Mouse (Mus musculus) hindbrain, embryonic 13.5 days (tissue): Measurements from ENCODE around the gene Zfand5. TPM values are rescaled to one million over a fixed set of nuclear protein-coding genes. Genes with fewer than 3 reads are reported as not detected.

ENCODE experiments used
- ATAC-seq: fragments of 200-750 bp; cut with Nextera tagmentation; 2 replicates; pipeline ENCODE4 v1.8.0; 2017; ENCODE audit warnings: moderate TSS enrichment; ENCODE audit not compliant: low FRiP score
- H3K27ac ChIP-seq: fragments of 300-500 bp; sonication (generic); 2 replicates; pipeline ENCODE4 v1.5.1; 2015; ENCODE audit warnings: inconsistent platforms, mild to moderate bottlenecking, moderate library complexity
- H3K27me3 ChIP-seq: fragments of 300-500 bp; sonication (generic); 2 replicates; pipeline ENCODE4 v1.6.1; 2015; ENCODE audit warnings: mild to moderate bottlenecking, inconsistent platforms
- H3K36me3 ChIP-seq: fragments of 300-500 bp; sonication (generic); 2 replicates; pipeline ENCODE4 v1.6.1; 2015; ENCODE audit warnings: mild to moderate bottlenecking, inconsistent platforms
- H3K4me1 ChIP-seq: fragments of 300-500 bp; sonication (generic); replicated peaks from 2 replicates; pipeline ENCODE4 v1.6.1; 2015; ENCODE audit warnings: inconsistent platforms
- H3K4me2 ChIP-seq: fragments of 300-500 bp; sonication (generic); 2 replicates; pipeline ENCODE4 v1.6.1; 2015; ENCODE audit warnings: inconsistent platforms, mild to moderate bottlenecking, moderate library complexity
- H3K4me3 ChIP-seq: fragments of 300-500 bp; sonication (generic); 2 replicates; pipeline ENCODE4 v1.5.1; 2015; ENCODE audit warnings: mild to moderate bottlenecking, inconsistent platforms
- H3K9ac ChIP-seq: fragments of 300-500 bp; sonication (generic); 2 replicates; pipeline ENCODE4 v1.6.1; 2015; ENCODE audit warnings: mild to moderate bottlenecking, inconsistent platforms
- H3K9me3 ChIP-seq: fragments of 300-500 bp; sonication (generic); 2 replicates; pipeline ENCODE4 v1.6.1; 2016; ENCODE audit warnings: inconsistent platforms
- WGBS: fragments of 180-500 bp; shearing (Covaris S2); methylation state at CpG from one replicate; pipeline ENCODE4 v1.1.7; 2015; 5-methylcytosine and 5-hydroxymethylcytosine counted together
- polyA plus RNA-seq: library from polyadenylated mRNA; unstranded; fragments of >200 nt; fragmentation: Nextera tagmentation; extraction: Ambion mirVana; gene quantifications from 2 replicates; pipeline ENCODE4 v1.2.1, GENCODE M21; 2015

Gene Zfand5
- polyA plus RNA-seq, 1 experiment from 2014 or later = 165 TPM

DNA sequence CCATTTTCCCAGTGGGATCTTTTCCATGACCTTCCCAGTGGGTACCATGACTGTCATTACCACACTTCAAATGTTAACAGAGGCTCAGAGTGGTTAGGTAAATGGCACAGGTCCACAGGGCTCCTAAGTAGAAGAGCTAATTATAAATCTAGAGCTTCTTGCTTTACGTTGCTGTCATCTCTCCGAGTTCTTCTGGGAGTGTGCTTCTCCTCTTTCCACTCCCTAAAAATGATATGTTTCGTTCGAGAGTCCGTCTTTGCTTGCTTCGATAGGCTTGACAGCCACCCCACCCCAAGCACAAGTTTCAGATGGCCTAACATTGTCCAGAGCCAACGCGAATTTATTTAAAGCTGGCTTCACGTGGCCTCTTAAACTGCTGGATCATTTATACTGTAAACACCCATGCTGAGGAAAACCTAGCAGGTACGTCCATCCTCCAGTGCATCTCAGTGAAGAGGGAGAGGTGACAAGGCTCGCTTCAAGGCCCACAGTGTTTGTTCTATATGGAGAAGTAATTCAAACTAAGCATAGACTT, 59.6 kb downstream of the Zfand5 start:
- no peaks in the 10 kb centered on the region for H3K27me3 ChIP-seq
- WGBS = 89% methylated on average over 11 of the region's 11 CpGs
- H3K4me2 ChIP-seq = no peak overlapping the region
- H3K4me1 ChIP-seq = no peaks in the 10 kb centered on the region
- H3K36me3 ChIP-seq = no peaks in the 10 kb centered on the region
- ATAC-seq = no peak
- H3K27ac ChIP-seq = no peak overlapping the region
- H3K9me3 ChIP-seq = no peaks in the 10 kb centered on the region
- no peak overlapping the region for H3K4me3 ChIP-seq
- no peak overlapping the region for H3K9ac ChIP-seq

Other genes with a start within 250 kb of the Zfand5 start
- 0.10 and 0.17 TPM in 2 replicates for gene Gda, start 201.2 kb downstream of the Zfand5 start, polyA plus RNA-seq